Mouse (Mus musculus): ENCODE measurements at regions not wholly inside any gene's neighbourhood (a gene's known extent, or its start where the extent isn't known, plus 50 kb on each side); places are given as distances from the start of the nearest gene placed in this dataset.

GRCm38 (mm10) chr1:55807028-55807427, 401.3 kb downstream of the Plcl1 start:
- DNase-seq, result peak; percentile 27

GRCm38 (mm10) chr1:55808724-55809519, 403.2 kb downstream of the Plcl1 start:
- peak; percentile 33 for DNase-seq

- DNase-seq, result no peak
Observed at GRCm38 (mm10) chr1:55812486-55812885, 406.8 kb downstream of the Plcl1 start.

GRCm38 (mm10) chr1:55820866-55821500, 415.3 kb downstream of the Plcl1 start:
- DNase-seq, result no peak

GRCm38 (mm10) chr1:55822599-55822998, 416.9 kb downstream of the Plcl1 start:
- DNase-seq, result no peak

- DNase-seq, result no peak
Observed at GRCm38 (mm10) chr1:55827191-55827590, 421.5 kb downstream of the Plcl1 start.

- peak; percentile 66 for DNase-seq
Observed at GRCm38 (mm10) chr1:55835281-55835680, 429.6 kb downstream of the Plcl1 start.

- no peak for DNase-seq
Observed at GRCm38 (mm10) chr1:55836750-55837149, 431.0 kb downstream of the Plcl1 start.

- DNase-seq, result no peak
Observed at GRCm38 (mm10) chr1:55837366-55837765, 431.6 kb downstream of the Plcl1 start.

- peak; percentile 66 for DNase-seq
Observed at GRCm38 (mm10) chr1:55838168-55838567, 432.4 kb downstream of the Plcl1 start.

GRCm38 (mm10) chr1:55848806-55849205, 443.1 kb downstream of the Plcl1 start:
- no peak for DNase-seq

GRCm38 (mm10) chr1:55852354-55852753, 446.6 kb downstream of the Plcl1 start:
- DNase-seq, result no peak

GRCm38 (mm10) chr1:55859113-55859512, 453.4 kb downstream of the Plcl1 start:
- DNase-seq, result no peak

GRCm38 (mm10) chr1:55863113-55863512, 457.4 kb downstream of the Plcl1 start:
- no peak for DNase-seq

GRCm38 (mm10) chr1:55865274-55865673, 459.6 kb downstream of the Plcl1 start:
- no peak for DNase-seq

- no peak for DNase-seq
Observed at GRCm38 (mm10) chr1:55866677-55867076, 461.0 kb downstream of the Plcl1 start.

GRCm38 (mm10) chr1:55873583-55873982, 467.9 kb downstream of the Plcl1 start:
- DNase-seq, result no peak

GRCm38 (mm10) chr1:55874143-55874867, 468.6 kb downstream of the Plcl1 start:
- peak; percentile 59 for DNase-seq

- no peak for DNase-seq
Observed at GRCm38 (mm10) chr1:55874868-55875144, 469.1 kb downstream of the Plcl1 start.

GRCm38 (mm10) chr1:55884576-55884975, 478.9 kb downstream of the Plcl1 start:
- no peak for DNase-seq

GRCm38 (mm10) chr1:55886383-55887070, 480.8 kb downstream of the Plcl1 start:
- DNase-seq, result peak; percentile 54

GRCm38 (mm10) chr1:55887386-55887785, 481.7 kb downstream of the Plcl1 start:
- DNase-seq, result no peak

GRCm38 (mm10) chr1:55888711-55889366, 483.1 kb downstream of the Plcl1 start:
- no peak for DNase-seq
